Mouse (Mus musculus) neural tube, embryonic 14.5 days (tissue): ENCODE results near the gene E130114P18Rik. TPM values are rescaled to one million over a fixed set of nuclear protein-coding genes. Genes with fewer than 3 reads are reported as not detected.
A peak's percentile ranks its signal among the peaks of the same experiment; 100 is the strongest.

ENCODE experiments used
- ATAC-seq: fragments of 200-750 bp; cut with Nextera tagmentation; 2 replicates; pipeline ENCODE4 v1.8.0; 2017; ENCODE audit warnings: low read depth, mild to moderate bottlenecking, moderate TSS enrichment, moderate library complexity
- H3K27ac ChIP-seq: fragments of 300-500 bp; sonication (generic); 2 replicates; pipeline ENCODE4 v1.5.1; 2014; ENCODE audit warnings: low read depth, mild to moderate bottlenecking, control low read depth, low read length, moderate library complexity, mixed read lengths
- H3K27me3 ChIP-seq: fragments of 300-500 bp; sonication (generic); 2 replicates; pipeline ENCODE4 v1.6.1; 2014; ENCODE audit warnings: low read length; ENCODE audit not compliant: control insufficient read depth, insufficient read depth
- H3K36me3 ChIP-seq: fragments of 300-500 bp; sonication (generic); 2 replicates; pipeline ENCODE4 v1.6.1; 2014; ENCODE audit warnings: low read length, mixed read lengths; ENCODE audit not compliant: control insufficient read depth, insufficient read depth
- H3K4me1 ChIP-seq: fragments of 300-500 bp; sonication (generic); 2 replicates; pipeline ENCODE4 v1.6.1; 2014; ENCODE audit warnings: low read length; ENCODE audit not compliant: control insufficient read depth, insufficient read depth
- H3K4me2 ChIP-seq: fragments of 300-500 bp; sonication (generic); 2 replicates; pipeline ENCODE4 v1.6.1; 2014; ENCODE audit warnings: mild to moderate bottlenecking, low read depth, low read length, control low read depth
- H3K4me3 ChIP-seq: fragments of 300-500 bp; sonication (generic); 2 replicates; pipeline ENCODE4 v1.5.1; 2014; ENCODE audit warnings: low read depth, low read length, control low read depth, mixed read lengths
- H3K9ac ChIP-seq: fragments of 300-500 bp; sonication (generic); replicated peaks from 2 replicates; pipeline ENCODE4 v1.6.1; 2014; ENCODE audit warnings: low read depth, mild to moderate bottlenecking, control low read depth, low read length, mixed read lengths
- H3K9me3 ChIP-seq: fragments of 300-500 bp; sonication (generic); 2 replicates; pipeline ENCODE4 v1.6.1; 2016; ENCODE audit warnings: low read length; ENCODE audit not compliant: control insufficient read depth
- WGBS: fragments of 180-500 bp; shearing (Covaris S2); extraction: QIAGEN DNeasy Blood & Tissue Kit; methylation state at CpG from one replicate; pipeline ENCODE4 v1.1.7; 2014; 5-methylcytosine and 5-hydroxymethylcytosine counted together
- polyA plus RNA-seq: library from polyadenylated mRNA; unstranded; fragments of >200 nt; fragmentation: Nextera tagmentation; extraction: Ambion mirVana; gene quantifications from 2 replicates; pipeline ENCODE4 v1.2.1, GENCODE M21; 2014

E130114P18Rik gene
- polyA plus RNA-seq: 22.6 and 24.6 TPM in 2 replicates

DNA sequence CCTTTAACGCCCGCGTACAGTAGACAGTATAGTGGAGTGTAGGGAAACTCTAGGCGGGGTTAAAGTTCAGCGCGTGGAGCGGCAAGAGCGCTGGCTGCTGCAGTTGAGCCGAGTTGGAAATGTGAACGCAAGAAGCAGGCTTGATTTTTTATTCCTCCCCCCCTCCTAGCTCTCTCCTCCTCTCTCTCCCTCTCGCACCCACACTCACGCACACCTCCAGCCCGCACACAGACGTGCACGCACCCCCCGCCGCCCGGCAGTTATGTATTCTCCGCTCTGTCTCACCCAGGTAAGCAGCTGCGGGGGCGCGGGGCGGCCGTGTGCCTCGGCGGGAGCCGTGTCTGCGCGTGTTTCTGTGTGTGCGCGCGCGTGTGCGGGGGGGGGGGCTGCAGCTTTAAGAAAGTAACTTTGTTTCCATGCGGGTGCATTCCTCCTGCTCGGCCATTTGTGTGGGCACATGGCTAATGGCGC, at the start of gene E130114P18Rik:
TSS of gene E130114P18Rik (minus strand) at position 373 of the 471 bp plus-strand sequence.
- Histone ChIP-seq H3K4me1 (0 out of 2 replicates have a peak, but pooled peaks cover 2% of the 10 kb centered on the region), H3K27ac (peak within 1 kb of the TSS; percentile 90), H3K4me3 (peak within 1 kb of the TSS; percentile 90), H3K9ac (peak within 1 kb of the TSS; percentile 96), H3K9me3 (no peaks in the 10 kb centered on the region), H3K27me3 (0 out of 2 replicates have a peak, but pooled peaks cover 2% of the 10 kb centered on the region), H3K36me3 (no peaks in the 10 kb centered on the region), H3K4me2 (peak within 1 kb of the TSS; percentile 91)
- under 1% methylated on average over 37 of the region's 37 CpGs for WGBS
- ATAC-seq: peak; percentile 85

DNA sequence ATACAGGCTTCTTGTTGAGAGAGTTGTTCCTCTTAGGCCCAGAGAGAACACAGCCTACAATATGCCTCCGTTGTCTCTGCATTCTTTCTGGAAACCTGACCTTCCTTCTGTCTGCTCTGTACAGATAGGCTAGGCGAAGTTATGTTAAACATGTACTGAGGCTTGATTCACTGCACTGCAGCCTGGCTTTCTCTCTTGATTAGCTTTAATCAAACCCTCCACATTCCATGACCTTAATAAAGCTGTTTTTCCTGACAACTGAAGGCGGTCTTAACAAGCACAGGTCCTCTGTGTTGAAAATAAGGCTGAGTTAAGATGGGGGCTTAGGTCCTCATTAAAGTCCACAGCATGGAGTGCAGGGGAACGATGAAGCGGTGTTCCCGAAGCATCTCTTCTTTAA, 49.2 kb upstream of the E130114P18Rik start:
- no peaks in the 10 kb centered on the region for H3K36me3 ChIP-seq
- no peak overlapping the region for H3K4me2 ChIP-seq
- H3K27me3 ChIP-seq: no peaks in the 10 kb centered on the region
- no peak overlapping the region for H3K4me3 ChIP-seq
- H3K9me3 ChIP-seq: no peaks in the 10 kb centered on the region
- peaks cover 10% of the 10 kb centered on the region for H3K4me1 ChIP-seq
- H3K9ac ChIP-seq: no peak overlapping the region
- WGBS: 61% methylated on average over 6 of the region's 6 CpGs
- ATAC-seq: no peak
- 0 out of 2 replicates have a peak overlapping the region, but pooled peaks have one; percentile 0 for H3K27ac ChIP-seq

DNA sequence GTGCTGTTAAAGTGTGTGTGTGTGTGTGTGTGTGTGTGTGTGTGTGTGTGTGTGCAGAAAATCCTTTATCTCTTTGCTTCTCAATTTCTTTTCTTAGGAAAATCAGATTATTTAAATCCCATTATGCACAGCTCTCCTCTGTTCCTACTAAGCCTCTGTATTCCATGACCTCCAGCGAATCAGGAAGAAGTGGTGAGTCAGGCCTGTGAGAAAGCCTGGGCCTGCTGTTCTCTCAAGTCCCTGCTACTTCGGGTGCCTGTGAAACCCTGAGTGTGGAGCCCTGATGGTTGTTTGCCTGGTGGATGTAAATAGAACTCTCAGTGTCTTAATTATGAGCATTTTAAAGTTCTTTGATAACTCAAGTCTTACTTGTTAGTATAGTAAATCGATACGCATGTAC, 48.0 kb upstream of the E130114P18Rik start:
- Histone ChIP-seq H3K9ac (no peak overlapping the region), H3K4me1 (peaks cover 10% of the 10 kb centered on the region), H3K27ac (no peak overlapping the region), H3K4me2 (no peak overlapping the region), H3K27me3 (no peaks in the 10 kb centered on the region), H3K9me3 (no peaks in the 10 kb centered on the region), H3K4me3 (no peak overlapping the region), H3K36me3 (no peaks in the 10 kb centered on the region)
- ATAC-seq: no peak
- WGBS: 83% methylated on average over 4 of the region's 4 CpGs

DNA sequence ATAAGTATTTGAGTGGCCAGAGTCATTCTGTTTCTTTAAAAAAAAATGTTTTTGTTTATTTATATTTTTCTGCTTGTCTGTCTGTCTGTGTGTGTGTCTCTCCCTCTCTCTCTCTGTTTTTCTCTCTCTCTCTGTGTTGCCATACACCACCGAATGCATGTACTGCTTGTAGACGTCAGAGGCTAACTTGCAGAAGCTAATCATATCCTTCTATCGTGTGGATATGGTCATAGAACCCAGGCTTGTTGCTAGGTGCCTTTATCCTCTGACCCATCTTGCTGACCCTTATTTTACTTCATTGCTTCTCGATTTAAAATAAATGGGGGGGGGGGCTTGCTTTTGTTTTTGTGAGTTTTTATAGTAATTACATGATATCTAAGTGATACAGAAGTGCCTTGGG, 47.6 kb upstream of the E130114P18Rik start:
- Histone ChIP-seq H3K4me1 (peaks cover 10% of the 10 kb centered on the region), H3K9ac (no peak overlapping the region), H3K4me3 (no peak overlapping the region), H3K36me3 (no peaks in the 10 kb centered on the region), H3K9me3 (no peaks in the 10 kb centered on the region), H3K4me2 (no peak overlapping the region), H3K27me3 (no peaks in the 10 kb centered on the region), H3K27ac (no peak overlapping the region)
- whole genome bisulfite sequencing: 83% methylated on average over 4 of the region's 4 CpGs
- no peak for ATAC-seq

DNA sequence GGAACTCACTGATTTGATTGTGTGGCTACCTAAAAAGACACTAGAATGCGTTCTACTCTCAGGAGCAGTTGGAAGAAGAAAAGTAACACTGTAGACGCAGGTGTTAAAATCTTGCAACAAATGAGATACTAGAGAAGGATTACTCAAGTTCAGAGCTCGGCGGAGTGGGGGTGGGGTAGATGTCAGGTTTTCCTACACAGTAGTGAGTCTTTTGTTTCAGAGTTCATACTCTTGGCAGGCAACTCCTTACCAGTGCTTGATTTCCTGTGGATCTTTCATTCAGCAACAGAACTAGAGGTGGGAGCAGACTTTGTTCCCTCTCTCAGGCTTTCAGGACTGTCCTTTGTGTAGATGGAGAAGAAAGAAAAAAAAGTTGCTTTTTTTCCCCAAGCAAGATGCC, 46.6 kb upstream of the E130114P18Rik start:
- H3K27me3 ChIP-seq: no peaks in the 10 kb centered on the region
- WGBS: 74% methylated on average over 4 of the region's 4 CpGs
- ATAC-seq: no peak
- no peak overlapping the region for H3K4me3 ChIP-seq
- H3K27ac ChIP-seq: no peak overlapping the region
- no peaks in the 10 kb centered on the region for H3K36me3 ChIP-seq
- peaks cover 12% of the 10 kb centered on the region for H3K4me1 ChIP-seq
- H3K9me3 ChIP-seq: no peaks in the 10 kb centered on the region
- no peak overlapping the region for H3K4me2 ChIP-seq
- no peak overlapping the region for H3K9ac ChIP-seq

DNA sequence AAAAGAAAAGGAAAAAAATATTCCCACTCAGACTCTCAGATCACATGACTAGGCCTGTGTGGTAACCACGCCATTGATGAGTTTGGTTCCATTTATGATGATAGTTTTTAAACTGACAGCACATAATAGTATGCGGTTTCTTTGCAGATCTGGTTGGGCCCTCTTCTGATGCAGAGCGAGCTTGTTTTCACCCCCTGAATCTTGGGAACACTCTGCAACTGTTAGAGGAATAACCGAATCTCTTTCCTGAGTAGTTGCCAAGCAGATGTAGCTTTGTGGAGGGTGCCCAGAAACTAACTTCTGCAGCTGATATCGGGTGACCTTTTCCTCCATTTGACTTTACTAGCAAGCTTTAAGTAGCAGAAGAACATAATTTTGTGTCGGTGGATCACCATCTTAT, 45.6 kb upstream of the E130114P18Rik start:
- Histone ChIP-seq H3K27me3 (no peaks in the 10 kb centered on the region), H3K9ac (no peak overlapping the region), H3K27ac (no peak overlapping the region), H3K4me3 (no peak overlapping the region), H3K4me1 (peaks cover 17% of the 10 kb centered on the region), H3K36me3 (no peaks in the 10 kb centered on the region), H3K4me2 (no peak overlapping the region), H3K9me3 (no peaks in the 10 kb centered on the region)
- no peak for ATAC-seq
- WGBS: 87% methylated on average over 6 of the region's 6 CpGs

DNA sequence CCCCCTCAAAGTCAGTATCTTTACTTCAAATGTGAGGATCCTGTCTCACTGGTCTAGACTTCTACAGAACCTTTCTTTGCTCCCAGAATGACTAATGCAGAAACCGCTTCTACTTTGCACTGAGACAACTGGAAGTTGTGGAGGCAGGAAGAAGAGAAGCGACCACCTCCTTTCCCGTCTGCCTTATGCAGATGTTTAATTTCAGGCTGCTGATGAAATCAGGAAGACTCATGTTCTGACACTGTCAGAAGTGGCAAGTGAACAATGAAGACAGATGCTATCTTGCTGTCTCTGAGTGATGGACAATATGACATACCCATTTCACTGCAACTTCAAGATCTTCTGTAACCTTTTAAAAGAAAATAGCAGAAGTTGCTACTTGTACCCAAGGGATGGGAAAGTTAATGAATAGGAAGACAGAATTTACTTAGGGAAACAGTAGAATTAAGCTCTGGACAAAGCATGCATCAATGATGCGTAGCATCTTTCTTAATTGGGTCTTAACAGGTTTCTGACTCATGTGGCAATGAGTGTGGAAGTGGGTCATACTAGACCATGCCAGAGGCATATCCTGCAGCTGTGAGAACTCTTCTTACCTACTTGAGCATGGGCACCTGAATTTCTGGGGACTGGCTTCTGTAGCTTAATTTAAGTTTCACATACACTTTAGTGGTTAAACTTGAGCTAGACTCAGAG, 43.8 kb upstream of the E130114P18Rik start:
- Histone ChIP-seq H3K27ac (no peak overlapping the region), H3K4me3 (no peak overlapping the region), H3K4me1 (peaks cover 14% of the 10 kb centered on the region), H3K27me3 (no peaks in the 10 kb centered on the region), H3K4me2 (no peak overlapping the region), H3K9ac (no peak overlapping the region), H3K36me3 (no peaks in the 10 kb centered on the region), H3K9me3 (no peaks in the 10 kb centered on the region)
- no peak for ATAC-seq
- WGBS: 85% methylated on average over 4 of the region's 4 CpGs

DNA sequence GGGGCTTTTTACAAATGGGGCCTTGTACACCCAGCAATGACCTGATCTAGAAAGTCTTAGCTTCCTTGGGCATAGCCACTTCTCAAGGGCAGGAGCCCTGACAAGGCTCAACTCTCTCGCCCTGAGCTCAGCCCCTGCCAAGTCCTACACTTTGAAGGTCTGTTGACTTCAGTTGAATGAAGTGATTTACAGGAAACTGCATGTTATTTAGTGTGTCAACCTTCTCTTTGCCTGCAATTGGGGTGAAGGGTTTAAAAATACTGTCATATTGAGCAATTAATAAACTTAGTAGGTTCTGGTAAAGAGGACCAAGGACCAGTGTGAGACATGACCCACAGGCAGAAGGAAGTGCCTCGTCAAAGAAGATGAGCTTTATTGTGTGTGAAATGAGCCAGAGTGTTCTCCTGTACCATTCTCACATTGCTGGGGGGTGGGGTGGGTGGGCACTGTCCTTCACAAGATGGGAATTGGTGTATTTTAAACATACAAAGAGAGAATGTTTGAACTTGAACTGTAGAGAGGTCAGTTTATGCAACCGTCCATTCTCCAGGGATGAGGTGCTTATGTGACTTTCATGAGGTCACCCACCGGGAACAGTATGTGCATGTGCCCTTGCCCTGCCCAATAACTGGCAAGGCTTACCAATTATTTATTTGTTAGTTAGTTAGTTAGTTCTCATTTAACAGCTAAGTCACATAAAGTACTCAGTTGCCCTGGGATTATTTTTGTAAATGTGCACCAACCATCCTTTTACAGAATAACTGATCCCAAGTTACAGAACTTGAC, 42.8 kb upstream of the E130114P18Rik start:
- WGBS: 72% methylated on average over 4 of the region's 4 CpGs
- Histone ChIP-seq H3K4me3 (no peak overlapping the region), H3K9me3 (no peaks in the 10 kb centered on the region), H3K4me1 (peaks cover 14% of the 10 kb centered on the region), H3K27me3 (no peaks in the 10 kb centered on the region), H3K9ac (no peak overlapping the region), H3K36me3 (no peaks in the 10 kb centered on the region), H3K4me2 (no peak overlapping the region), H3K27ac (no peak overlapping the region)
- no peak for ATAC-seq

DNA sequence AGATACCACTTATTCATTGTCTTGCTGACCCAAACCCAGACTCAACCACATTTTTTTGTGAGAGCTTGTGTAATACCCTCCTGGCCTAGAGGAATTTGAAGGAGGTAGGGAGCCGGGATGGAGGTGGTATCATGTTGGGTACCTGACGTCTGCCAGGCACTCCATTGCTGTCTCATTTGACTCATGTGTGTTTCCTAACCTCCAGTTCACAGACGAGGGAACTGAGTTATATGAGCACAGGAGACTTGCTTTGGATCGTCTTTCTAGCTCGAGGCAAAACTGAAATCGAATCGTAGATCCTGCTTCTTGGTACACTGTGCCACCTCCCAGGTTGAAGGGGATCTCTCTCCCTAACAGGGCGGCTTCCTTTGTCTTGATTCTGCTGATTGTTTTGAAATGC, 41.2 kb upstream of the E130114P18Rik start:
- Histone ChIP-seq H3K9me3 (no peaks in the 10 kb centered on the region), H3K27me3 (no peaks in the 10 kb centered on the region), H3K4me3 (no peak overlapping the region), H3K9ac (no peak overlapping the region), H3K4me1 (peaks cover 10% of the 10 kb centered on the region; the same call in 1 of the 2 replicates), H3K36me3 (no peaks in the 10 kb centered on the region), H3K27ac (no peak overlapping the region), H3K4me2 (no peak overlapping the region)
- 83% methylated on average over 8 of the region's 8 CpGs for WGBS
- ATAC-seq: no peak
